Comparison of ENCODE assay signal across 8 mouse cellular contexts in genomic region chr7:24949958-24950623, GRCm38 (mm10). TPM values are rescaled to one million over a fixed set of nuclear protein-coding genes. Genes with fewer than 3 reads are reported as not detected.
A peak's percentile ranks its signal among the peaks of the same experiment; 100 is the strongest.
DNase-seq lines count a peak whose midpoint lies in the region; ATAC-seq lines count a peak whose summit lies in the region.

No protein-coding gene starts in this region.

- H3K27ac ChIP-seq in hindbrain, embryonic 15.5 days (replicated peaks), result no peak overlapping the region
- no peak overlapping the region for H3K27ac ChIP-seq in limb, embryonic 11.5 days (replicated peaks; ENCODE audit: low read depth, low read length)
- no peak overlapping the region for H3K27ac ChIP-seq in midbrain, embryonic 15.5 days
- no peak overlapping the region for H3K27ac ChIP-seq in stomach, embryonic 14.5 days (ENCODE audit: low read length)

- ATAC-seq in hindbrain, embryonic 15.5 days (ENCODE audit: low FRiP score, low read depth), result 0 out of 2 replicates have a peak, but pooled peaks have one; percentile 4
- ATAC-seq in limb, embryonic 11.5 days (ENCODE audit: insufficient number of reproducible peaks, low FRiP score, low TSS enrichment, low read depth), result peak; percentile 23; the same call in 1 of the 2 replicates
- ATAC-seq in midbrain, embryonic 15.5 days (replicated peaks), result peak; percentile 24
- ATAC-seq in stomach, embryonic 14.5 days (ENCODE audit: insufficient number of reproducible peaks, insufficient read depth, low FRiP score, low read depth), result peak; percentile 46; the same call in 1 of the 2 replicates

- DNase-seq in left cerebral cortex, adult 18-20 months (ENCODE audit: low spot score in 2 of 2), result peak; percentile 64 to 73
- no peak for DNase-seq in left cerebral cortex, adult 11 months (ENCODE audit: low spot score)
- peak; percentile 74 to 76 for DNase-seq in cerebellum, adult 18-20 months
- peak; percentile 86 for DNase-seq in forelimb bud, embryonic 11.5 days (ENCODE audit: low read depth, low spot score)
- peak; percentile 89 for DNase-seq in limb, embryonic 11.5 days (ENCODE audit: low spot score)

- no peak overlapping the region for H3K4me2 ChIP-seq in hindbrain, embryonic 15.5 days
- no peak overlapping the region for H3K4me2 ChIP-seq in limb, embryonic 11.5 days (ENCODE audit: low read depth, severe bottlenecking)
- no peak overlapping the region for H3K4me2 ChIP-seq in midbrain, embryonic 15.5 days
- H3K4me2 ChIP-seq in stomach, embryonic 14.5 days (replicated peaks; ENCODE audit: low read depth, low read length), result no peak overlapping the region

- H3K4me1 ChIP-seq in hindbrain, embryonic 15.5 days (replicated peaks), result peaks cover 47% of the 10 kb centered on the region
- peaks cover 5% of the 10 kb centered on the region; the same call in 1 of the 2 replicates for H3K4me1 ChIP-seq in limb, embryonic 11.5 days (ENCODE audit: control insufficient read depth, insufficient read depth, low read length)
- H3K4me1 ChIP-seq in midbrain, embryonic 15.5 days, result peaks cover 33% of the 10 kb centered on the region
- H3K4me1 ChIP-seq in stomach, embryonic 14.5 days (ENCODE audit: control insufficient read depth, insufficient read depth, low read length), result peaks cover 10% of the 10 kb centered on the region; the same call in 1 of the 2 replicates

- 1% methylated on average over 8 of the region's 8 CpGs for WGBS in hindbrain, embryonic 15.5 days
- 1% methylated on average over 8 of the region's 8 CpGs for WGBS in limb, embryonic 11.5 days
- WGBS in midbrain, embryonic 15.5 days, result under 1% methylated on average over 8 of the region's 8 CpGs
- WGBS in stomach, embryonic 14.5 days, result 1% methylated on average over 8 of the region's 8 CpGs

- H3K9ac ChIP-seq in hindbrain, embryonic 15.5 days, result no peak overlapping the region
- H3K9ac ChIP-seq in limb, embryonic 11.5 days (ENCODE audit: low read length), result no peak overlapping the region
- H3K9ac ChIP-seq in midbrain, embryonic 15.5 days, result no peak overlapping the region
- no peak overlapping the region for H3K9ac ChIP-seq in stomach, embryonic 14.5 days (replicated peaks; ENCODE audit: low read depth, low read length)

- no peaks in the 10 kb centered on the region for H3K9me3 ChIP-seq in hindbrain, embryonic 15.5 days
- no peaks in the 10 kb centered on the region for H3K9me3 ChIP-seq in limb, embryonic 11.5 days (ENCODE audit: control insufficient read depth, low read length)
- H3K9me3 ChIP-seq in midbrain, embryonic 15.5 days, result no peaks in the 10 kb centered on the region
- H3K9me3 ChIP-seq in stomach, embryonic 14.5 days (ENCODE audit: control insufficient read depth, low read depth, low read length), result no peaks in the 10 kb centered on the region

- no peak overlapping the region for H3K4me3 ChIP-seq in hindbrain, embryonic 15.5 days
- H3K4me3 ChIP-seq in limb, embryonic 11.5 days (ENCODE audit: low read depth, low read length), result no peak overlapping the region
- no peak overlapping the region for H3K4me3 ChIP-seq in midbrain, embryonic 15.5 days
- no peak overlapping the region for H3K4me3 ChIP-seq in stomach, embryonic 14.5 days (ENCODE audit: low read depth, low read length)

- no peaks in the 10 kb centered on the region for H3K36me3 ChIP-seq in hindbrain, embryonic 15.5 days
- H3K36me3 ChIP-seq in limb, embryonic 11.5 days (ENCODE audit: control insufficient read depth, insufficient read depth, low read length), result no peaks in the 10 kb centered on the region
- H3K36me3 ChIP-seq in midbrain, embryonic 15.5 days (replicated peaks), result no peaks in the 10 kb centered on the region
- no peaks in the 10 kb centered on the region for H3K36me3 ChIP-seq in stomach, embryonic 14.5 days (ENCODE audit: control insufficient read depth, insufficient read depth, low read length)

- peaks cover 70% of the 10 kb centered on the region for H3K27me3 ChIP-seq in hindbrain, embryonic 15.5 days
- H3K27me3 ChIP-seq in limb, embryonic 11.5 days (ENCODE audit: control insufficient read depth, insufficient read depth, low read length), result peaks cover 99% of the 10 kb centered on the region
- peaks cover 81% of the 10 kb centered on the region for H3K27me3 ChIP-seq in midbrain, embryonic 15.5 days (replicated peaks)
- H3K27me3 ChIP-seq in stomach, embryonic 14.5 days (ENCODE audit: control insufficient read depth, insufficient read depth, low read length), result peaks cover 85% of the 10 kb centered on the region

RNA-seq across cellular contexts. Expression of gene Gm4881, which starts 5.8 kb away (rescaled TPM):
- total RNA-seq in left cerebral cortex, adult 18-20 months (2021), result not detected
- 5.2 and 5.4 TPM in 2 replicates for polyA plus RNA-seq in hindbrain, embryonic 15.5 days (2015; fragmentation: Nextera tagmentation; extraction: Ambion mirVana)
- not detected in 2 replicates for polyA plus RNA-seq in limb, embryonic 11.5 days (2014; fragmentation: Nextera tagmentation; extraction: Ambion mirVana)
- polyA plus RNA-seq in midbrain, embryonic 15.5 days (2015; fragmentation: Nextera tagmentation; extraction: Ambion mirVana), result 5.0 and 6.4 TPM in 2 replicates
- not detected in 2 replicates for polyA plus RNA-seq in stomach, embryonic 14.5 days (2014; fragmentation: Nextera tagmentation; extraction: Ambion mirVana)

RNA-seq across cellular contexts. Expression of gene Rabac1, which starts 22.5 kb away (rescaled TPM):
- total RNA-seq in left cerebral cortex, adult 18-20 months (2021), result 100 to 1,000 TPM; 305 to 355 TPM
- 302 and 308 TPM in 2 replicates for polyA plus RNA-seq in hindbrain, embryonic 15.5 days (2015; fragmentation: Nextera tagmentation; extraction: Ambion mirVana)
- 78.1 and 81.4 TPM in 2 replicates for polyA plus RNA-seq in limb, embryonic 11.5 days (2014; fragmentation: Nextera tagmentation; extraction: Ambion mirVana)
- polyA plus RNA-seq in midbrain, embryonic 15.5 days (2015; fragmentation: Nextera tagmentation; extraction: Ambion mirVana), result 275 and 289 TPM in 2 replicates
- 191 and 198 TPM in 2 replicates for polyA plus RNA-seq in stomach, embryonic 14.5 days (2014; fragmentation: Nextera tagmentation; extraction: Ambion mirVana)

RNA-seq across cellular contexts. Expression of gene Arhgef1, which starts 47.4 kb away (rescaled TPM):
- 10 to 100 TPM; 57.1 to 74.1 TPM for total RNA-seq in left cerebral cortex, adult 18-20 months (2021)
- polyA plus RNA-seq in hindbrain, embryonic 15.5 days (2015; fragmentation: Nextera tagmentation; extraction: Ambion mirVana), result 64.6 and 73.5 TPM in 2 replicates
- polyA plus RNA-seq in limb, embryonic 11.5 days (2014; fragmentation: Nextera tagmentation; extraction: Ambion mirVana), result 69.9 and 84.4 TPM in 2 replicates
- polyA plus RNA-seq in midbrain, embryonic 15.5 days (2015; fragmentation: Nextera tagmentation; extraction: Ambion mirVana), result 69.9 and 70.0 TPM in 2 replicates
- 88.8 and 89.9 TPM in 2 replicates for polyA plus RNA-seq in stomach, embryonic 14.5 days (2014; fragmentation: Nextera tagmentation; extraction: Ambion mirVana)

RNA-seq across cellular contexts. Expression of gene Cd79a, which starts 52.9 kb away (rescaled TPM):
- under 1 TPM; 0.30 to 0.77 TPM for total RNA-seq in left cerebral cortex, adult 18-20 months (2021)
- 0.17 and 0.46 TPM in 2 replicates for polyA plus RNA-seq in hindbrain, embryonic 15.5 days (2015; fragmentation: Nextera tagmentation; extraction: Ambion mirVana)
- 0.30 and 0.56 TPM in 2 replicates for polyA plus RNA-seq in limb, embryonic 11.5 days (2014; fragmentation: Nextera tagmentation; extraction: Ambion mirVana)
- 0.42 and 0.49 TPM in 2 replicates for polyA plus RNA-seq in midbrain, embryonic 15.5 days (2015; fragmentation: Nextera tagmentation; extraction: Ambion mirVana)
- 0.33 TPM in 1 of 2 replicates, not detected in the other for polyA plus RNA-seq in stomach, embryonic 14.5 days (2014; fragmentation: Nextera tagmentation; extraction: Ambion mirVana)

RNA-seq across cellular contexts. Expression of gene Atp1a3, which starts 55.7 kb away (rescaled TPM):
- 1,000 to 10,000 TPM; 1,987 to 2,019 TPM for total RNA-seq in left cerebral cortex, adult 18-20 months (2021)
- polyA plus RNA-seq in hindbrain, embryonic 15.5 days (2015; fragmentation: Nextera tagmentation; extraction: Ambion mirVana), result 487 and 576 TPM in 2 replicates
- polyA plus RNA-seq in limb, embryonic 11.5 days (2014; fragmentation: Nextera tagmentation; extraction: Ambion mirVana), result 0.13 and 0.23 TPM in 2 replicates
- polyA plus RNA-seq in midbrain, embryonic 15.5 days (2015; fragmentation: Nextera tagmentation; extraction: Ambion mirVana), result 405 and 430 TPM in 2 replicates
- polyA plus RNA-seq in stomach, embryonic 14.5 days (2014; fragmentation: Nextera tagmentation; extraction: Ambion mirVana), result 2.8 and 3.2 TPM in 2 replicates
